Mouse (Mus musculus): ENCODE data around the gene Gzmf.
"Not testable (repeated sequence)": the region's sequence is repeated elsewhere in the genome, so short reads cannot be mapped to it uniquely, and the experiment has no call there.

The Gzmf gene

DNA sequence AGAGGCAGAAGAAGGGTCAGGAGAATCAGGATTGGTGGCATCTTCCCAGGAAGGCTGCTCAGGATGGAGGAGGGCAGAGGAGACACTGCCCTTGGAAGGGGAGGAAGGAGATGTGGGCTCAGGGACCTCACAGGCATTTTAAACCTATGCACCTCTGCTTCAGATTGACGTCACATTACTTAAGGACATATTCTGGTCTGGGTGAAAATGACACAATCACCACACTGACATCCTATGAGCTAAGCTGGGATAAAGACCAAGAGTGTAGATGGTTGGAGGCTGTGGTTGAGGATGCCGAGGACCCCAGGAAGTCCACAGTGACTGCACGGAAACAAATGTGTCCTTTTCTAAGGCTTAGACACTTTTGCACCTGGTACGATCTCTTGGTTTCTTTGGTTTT lies at the start of gene Gzmf:
Gene Gzmf (minus strand): TSS at position 101 of the 400 bp plus-strand sequence.
- DNase-seq, result no peak

DNA sequence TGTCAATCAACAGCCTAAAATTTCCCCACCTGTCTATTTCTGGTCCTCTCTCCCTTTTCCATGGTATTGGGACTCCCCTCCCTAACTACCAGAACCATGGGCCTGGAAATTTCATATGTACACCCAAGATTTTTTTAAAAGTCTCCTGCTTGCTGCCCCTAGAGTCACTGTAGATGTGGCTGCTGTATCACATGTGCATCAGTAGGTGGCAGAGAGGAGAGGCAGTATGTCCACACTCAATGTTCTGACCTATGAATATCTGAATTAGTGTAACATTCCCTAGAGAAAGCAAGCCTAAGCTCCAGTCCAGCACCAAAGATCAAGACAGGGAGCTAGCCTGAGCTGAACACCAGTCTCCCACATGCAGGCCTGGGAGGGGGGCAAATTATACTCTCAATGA lies 29.2 kb upstream of the Gzmf start:
- DNase-seq, result no peak

DNA sequence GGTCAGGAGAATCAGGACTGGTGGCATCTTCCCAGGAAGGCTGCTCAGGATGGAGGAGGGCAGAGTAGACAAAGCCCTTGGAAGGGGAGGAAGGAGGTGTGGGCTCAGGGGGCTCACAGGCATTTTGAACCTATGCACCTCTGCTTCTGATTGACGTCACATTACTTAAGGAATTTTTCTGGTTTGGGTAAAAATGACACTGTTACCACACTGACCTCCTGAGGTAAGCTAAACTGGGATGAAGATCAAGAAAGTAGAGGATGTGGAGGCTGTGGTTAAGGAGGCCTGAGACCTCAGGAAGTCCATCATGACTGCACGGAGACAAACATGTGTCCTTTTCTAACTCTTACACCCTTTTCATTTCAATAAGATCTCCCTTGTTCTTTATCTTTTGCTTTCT lies 23.3 kb upstream of the Gzmf start, which contains the start of gene Gzmc:
Gene Gzmc (minus strand): TSS at position 101 of the 400 bp plus-strand sequence.
- no peak for DNase-seq

DNA sequence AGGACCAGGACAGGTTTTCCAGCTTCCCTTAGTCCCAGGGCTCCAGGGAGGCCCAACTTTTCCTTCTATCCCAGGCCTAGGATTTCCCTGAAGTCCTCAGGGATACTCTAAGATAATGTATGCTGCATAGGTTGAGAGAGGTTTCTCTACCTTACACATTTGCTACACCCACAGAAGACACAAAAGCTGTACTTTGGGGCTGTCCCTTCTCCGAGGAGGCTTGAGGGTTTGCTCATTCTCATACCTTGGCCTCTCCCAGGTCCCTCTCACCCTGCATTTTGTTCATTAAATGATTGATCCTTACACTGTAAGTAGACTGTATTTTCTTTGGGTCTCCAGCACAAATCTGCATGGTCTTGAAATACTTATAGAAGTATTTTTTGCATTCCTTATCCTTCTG lies 5.6 kb downstream of the Gzmf start:
- DNase-seq, result no peak

DNA sequence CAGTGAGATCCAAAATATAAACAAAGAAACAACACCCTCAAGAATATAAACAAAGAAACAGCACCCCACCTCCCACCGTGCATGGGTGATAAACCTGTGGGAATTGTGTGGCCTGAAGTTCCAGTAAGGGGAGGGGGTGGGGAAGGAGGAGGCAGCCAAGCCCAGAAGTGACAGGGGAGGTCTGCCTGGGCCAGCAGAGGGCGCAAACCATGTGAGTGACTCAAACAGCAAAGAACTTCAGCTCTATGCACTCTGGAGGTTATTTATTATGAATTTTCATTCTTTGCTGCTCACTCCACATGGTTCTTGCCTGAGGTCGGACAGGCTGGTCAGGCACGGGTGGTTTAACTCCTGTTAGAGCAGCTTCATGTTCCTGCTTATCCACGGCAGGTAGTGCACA lies 6.2 kb downstream of the Gzmf start:
- peak; percentile 65 to 67 for DNase-seq

DNA sequence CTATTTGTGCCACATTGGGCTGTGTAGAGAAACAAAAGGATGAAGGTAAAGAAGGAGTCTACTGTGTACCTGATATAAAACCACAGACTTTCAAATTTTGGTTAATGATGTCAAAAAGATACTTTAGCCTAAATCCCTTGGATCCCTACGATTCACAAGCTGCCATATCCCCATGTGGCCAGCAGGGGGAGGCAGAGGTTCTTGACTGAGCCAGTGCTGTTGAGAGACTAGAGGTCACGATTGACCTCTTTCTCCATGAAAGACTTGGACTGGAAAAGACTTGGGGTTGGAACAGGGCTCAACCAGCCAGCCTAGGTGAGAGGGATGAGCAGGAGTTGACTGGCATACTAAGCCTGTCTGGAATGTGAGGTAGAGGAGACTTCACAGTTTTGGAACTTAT lies 7.2 kb downstream of the Gzmf start:
- DNase-seq, result peak; percentile 86 to 87

DNA sequence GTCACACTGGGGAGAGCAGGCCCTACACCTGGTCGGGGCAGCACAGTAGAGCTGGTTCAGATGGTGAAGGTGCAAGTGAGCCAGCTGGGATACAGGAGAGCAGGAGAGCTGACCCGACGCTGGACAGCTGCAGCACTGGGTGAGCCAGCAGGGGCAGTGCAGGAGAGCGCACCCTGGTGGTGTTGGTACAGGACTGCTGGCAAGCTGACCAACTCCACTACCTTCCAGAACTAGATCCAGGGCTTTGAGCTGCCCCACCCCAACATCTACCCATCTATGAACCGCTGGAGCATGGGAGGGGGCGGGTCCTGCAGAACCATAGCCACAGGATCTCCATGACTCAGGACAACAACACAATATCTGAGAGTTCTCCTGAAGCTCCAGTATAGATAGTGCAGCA lies 24.3 kb downstream of the Gzmf start:
- DNase-seq, result peak in 1 of 2 experiments; percentile 11

DNA sequence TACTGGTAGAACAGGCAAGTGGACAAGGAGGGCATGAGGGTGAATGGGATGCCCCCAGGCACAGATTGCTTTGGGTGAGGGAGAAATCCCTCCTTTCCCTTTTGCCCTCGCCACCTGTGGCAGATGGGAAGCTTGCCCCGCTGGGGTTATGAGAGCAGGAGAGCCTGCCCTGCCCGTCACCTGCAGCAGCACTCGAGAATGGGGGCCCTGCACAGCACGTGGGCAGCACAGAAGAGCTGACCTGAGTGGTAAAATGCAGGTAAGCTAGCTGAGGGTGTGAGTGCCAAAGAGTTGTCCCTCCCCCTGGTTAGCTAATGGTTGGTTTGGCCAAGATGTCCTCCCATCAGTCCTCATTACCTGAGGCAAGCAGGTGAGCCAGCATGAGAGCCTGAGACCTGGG lies 24.7 kb downstream of the Gzmf start:
- no peak for DNase-seq

DNA sequence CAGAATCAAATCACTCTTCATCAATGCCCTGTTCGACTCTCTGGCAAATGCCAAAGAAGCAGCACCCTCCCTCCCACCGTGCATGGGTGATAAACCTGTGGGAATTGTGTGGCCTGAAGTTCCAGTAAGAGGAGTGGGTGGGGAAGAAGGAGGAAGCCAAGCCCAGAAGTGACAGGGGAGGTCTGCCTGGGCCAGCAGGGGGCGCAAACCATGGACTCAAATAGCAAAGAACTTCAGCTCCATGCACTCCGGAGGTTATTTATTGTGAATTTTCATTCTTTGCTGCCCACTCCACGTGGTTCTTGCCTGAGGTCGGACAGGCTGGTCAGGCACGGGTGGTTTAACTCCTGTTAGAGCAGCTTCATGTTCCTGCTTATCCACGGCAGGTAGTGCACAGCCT lies 33.6 kb downstream of the Gzmf start:
- DNase-seq, result peak; percentile 65 to 70

DNA sequence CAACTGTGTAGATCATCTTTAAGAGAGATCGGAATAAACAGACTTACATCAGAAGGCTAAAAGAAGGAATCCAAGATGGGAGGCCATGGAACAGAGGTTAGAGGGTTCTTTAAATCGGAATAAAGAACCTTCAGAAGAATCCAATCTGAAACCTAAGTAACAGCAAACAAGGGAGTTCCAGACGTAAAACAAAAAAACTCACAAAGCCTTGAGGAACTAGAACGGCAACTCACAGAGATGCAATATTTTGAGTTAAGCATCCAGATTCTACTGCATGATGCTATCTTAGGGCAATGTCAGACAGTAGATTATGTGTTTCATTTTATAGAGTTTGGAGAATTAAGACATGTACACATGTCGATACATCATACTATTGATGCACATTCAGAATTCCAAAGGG lies 36.7 kb downstream of the Gzmf start, which contains the start of gene Gzmn:
Gene Gzmn (minus strand): TSS at position 101 of the 400 bp plus-strand sequence.
- no peak for DNase-seq

DNA sequence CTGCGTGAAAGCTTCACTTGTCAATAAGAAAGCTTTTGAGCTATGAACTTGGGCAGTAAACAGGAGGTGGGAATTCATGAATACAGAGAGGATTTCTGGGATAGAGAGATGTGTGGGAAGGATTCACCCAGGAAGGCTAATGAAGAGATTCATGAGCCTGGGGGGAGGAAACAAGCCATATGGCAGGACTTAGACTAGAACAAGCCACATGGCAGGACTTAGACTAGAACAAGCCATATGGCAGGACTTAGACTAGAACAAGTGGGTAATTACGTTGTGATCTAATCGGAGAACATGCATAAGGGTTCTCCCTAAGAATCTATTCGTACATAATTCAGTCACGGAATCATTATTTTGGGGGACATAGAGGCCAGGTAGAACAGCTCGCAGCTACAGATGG lies 37.8 kb downstream of the Gzmf start:
- no peak for DNase-seq

DNA sequence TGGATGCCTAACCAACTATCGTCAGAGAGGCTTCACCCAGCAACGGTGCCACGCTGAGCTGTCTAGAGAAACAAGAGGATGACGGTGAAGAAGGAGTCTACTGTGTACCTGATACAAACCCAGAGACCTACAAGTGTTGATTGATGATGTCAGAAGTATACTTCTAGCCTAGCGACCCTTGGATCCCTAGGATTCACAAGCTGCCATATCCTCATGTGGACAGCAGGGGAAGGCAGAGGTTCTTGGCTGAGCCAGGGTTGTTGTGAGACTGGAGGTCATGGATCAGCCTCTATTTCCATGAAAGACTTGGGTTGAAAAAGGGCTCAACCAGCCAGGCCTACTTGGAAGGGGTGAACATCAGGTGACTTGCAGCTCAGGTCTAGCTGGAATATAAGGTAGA lies 38.5 kb downstream of the Gzmf start:
- no peak for DNase-seq

DNA sequence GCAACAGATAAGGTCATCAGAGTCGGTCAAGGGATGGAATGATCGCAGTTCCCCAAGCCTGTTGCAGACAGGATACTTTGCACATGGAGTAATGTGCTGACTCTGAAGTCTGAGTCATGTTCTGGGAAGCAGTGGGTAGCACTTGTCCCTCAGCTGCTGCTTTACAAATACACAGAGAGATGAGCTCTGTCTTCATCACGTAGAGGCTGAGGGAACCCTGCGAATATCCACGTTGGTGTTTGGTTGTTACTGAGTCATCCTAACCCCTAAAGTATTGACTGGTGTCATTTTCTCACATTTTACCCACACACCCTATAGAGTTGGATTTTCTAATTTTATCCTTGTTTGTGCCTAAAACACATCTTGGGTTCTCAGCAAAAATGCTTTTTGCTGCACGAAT lies 43.2 kb downstream of the Gzmf start:
- DNase-seq, result no peak

DNA sequence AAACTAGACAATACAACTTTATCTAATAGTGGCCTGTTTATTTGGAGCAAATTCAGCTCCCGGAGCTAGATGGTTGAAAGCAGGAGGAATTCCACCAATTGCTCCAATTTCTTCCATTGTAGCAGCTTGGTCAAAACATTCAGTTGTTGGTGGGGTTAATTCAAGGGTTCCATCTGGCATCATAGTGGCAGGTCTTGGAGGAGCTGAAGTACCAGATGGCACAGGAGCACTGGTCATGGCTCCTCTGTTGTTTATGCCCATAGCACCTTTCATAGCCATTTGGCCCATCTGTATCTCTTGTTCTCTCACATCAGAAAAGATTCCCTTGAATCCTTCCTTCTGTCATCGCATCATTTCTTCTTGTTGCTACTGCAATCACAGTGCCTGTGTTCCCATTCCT lies 49.1 kb downstream of the Gzmf start:
- peak; percentile 24 to 28 for DNase-seq

DNA sequence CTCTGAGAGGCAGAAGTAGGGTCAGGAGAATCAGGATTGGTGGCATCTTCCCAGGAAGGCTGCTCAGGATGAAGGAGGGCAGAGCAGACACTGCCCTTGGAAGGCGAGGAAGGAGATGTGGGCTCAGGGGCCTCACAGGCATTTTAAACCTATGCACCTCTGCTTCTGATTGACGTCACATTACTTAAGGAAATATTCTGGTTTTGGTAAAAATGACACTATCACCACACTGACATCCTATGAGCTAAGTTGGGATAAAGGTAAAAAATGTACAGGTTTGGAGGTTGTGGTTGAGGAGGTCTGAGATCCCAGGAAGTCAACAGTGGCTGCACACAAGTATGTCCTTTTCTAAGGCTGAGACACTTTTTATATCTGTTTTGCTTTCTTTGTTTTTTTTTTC lies 51.7 kb downstream of the Gzmf start, which contains the start of gene Gzmg:
Gene Gzmg (minus strand): TSS at position 101 of the 400 bp plus-strand sequence.
- DNase-seq, result not testable (repeated sequence)

DNA sequence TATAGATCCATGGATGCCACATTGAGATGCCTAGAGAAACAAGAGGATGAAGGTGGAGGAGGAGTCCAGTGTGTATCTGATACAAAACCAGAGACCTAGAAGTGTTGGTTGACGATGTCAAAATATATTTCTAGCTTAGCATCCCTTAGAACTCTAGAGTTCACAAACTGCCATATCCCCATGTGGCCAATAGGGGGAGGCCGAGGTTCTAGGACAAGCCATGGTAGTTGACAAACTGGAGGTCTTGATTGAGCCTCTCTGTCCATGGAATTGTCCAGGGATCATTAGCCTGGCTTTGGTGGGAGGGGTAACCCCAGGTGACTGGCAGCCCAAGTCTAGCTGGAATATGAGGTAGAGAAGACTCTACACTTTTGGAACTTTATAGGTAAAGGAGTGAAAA lies 55.9 kb downstream of the Gzmf start:
- peak in 1 of 2 experiments; percentile 8 for DNase-seq
